Mouse (Mus musculus) cerebellum, adult 8-10 months (tissue): ENCODE data around the gene Rpl32.

Experiments
- DNase-seq: peaks from one replicate; pipeline ENCODE4 v3.0.0; 2022

The Rpl32 gene

GRCm38 (mm10) chr6:115761995-115762756 lies 46.4 kb downstream of the Rpl32 start, which contains the start of gene Tmem40:
Gene Tmem40 (minus strand): TSS chr6:115762410.
- DNase-seq, result no peak

GRCm38 (mm10) chr6:115760982-115761381 lies 47.6 kb downstream of the Rpl32 start:
- DNase-seq, result no peak

- DNase-seq, result no peak
Measured at GRCm38 (mm10) chr6:115760137-115760536, 48.4 kb downstream of the Rpl32 start.

GRCm38 (mm10) chr6:115759461-115759860 lies 49.1 kb downstream of the Rpl32 start:
- no peak for DNase-seq

- no peak for DNase-seq
Measured at GRCm38 (mm10) chr6:115758981-115759435, 49.5 kb downstream of the Rpl32 start.

- DNase-seq, result no peak
Measured at GRCm38 (mm10) chr6:115755536-115755935, 53.0 kb downstream of the Rpl32 start.
